Mouse (Mus musculus): Measurements from ENCODE around the gene Actl6b. TPM values are rescaled to one million over a fixed set of nuclear protein-coding genes. Genes with fewer than 3 reads are reported as not detected.

The Actl6b gene
- polyA plus RNA-seq (2015; fragmentation: Nextera tagmentation; extraction: Ambion mirVana): 4.4 TPM in 2 replicates

- Histone ChIP-seq H3K36me3 (ENCODE audit: control insufficient read depth, insufficient read depth, low read length) (no peaks in the 10 kb centered on the region), H3K9me3 (ENCODE audit: control insufficient read depth, low read length) (0 out of 2 replicates have a peak, but pooled peaks cover 3% of the 10 kb centered on the region), H3K9ac (ENCODE audit: low read depth, low read length) (no peak within 1 kb of the TSS), H3K4me3 (ENCODE audit: low read length) (peak within 1 kb of the TSS; percentile 11), H3K27ac (ENCODE audit: low read length) (no peak within 1 kb of the TSS), H3K4me2 (ENCODE audit: low read depth, low read length) (peak within 1 kb of the TSS; percentile 32), H3K27me3 (replicated peaks; ENCODE audit: control insufficient read depth, insufficient read depth, low read length) (peaks cover 11% of the 10 kb centered on the region), H3K4me1 (ENCODE audit: control insufficient read depth, insufficient read depth, low read length) (peaks cover 5% of the 10 kb centered on the region; the same call in 1 of the 2 replicates)
- WGBS: under 1% methylated on average over 36 of the region's 37 CpGs
- ATAC-seq: peak; percentile 60
Observed at GRCm38 (mm10) chr5:137553411-137553837, at the start of gene Actl6b. Gene Actl6b (plus strand): TSS chr5:137553517.

GRCm38 (mm10) chr5:137504041-137504440 lies 49.3 kb upstream of the Actl6b start:
- ATAC-seq: no peak
- H3K36me3 ChIP-seq (ENCODE audit: control insufficient read depth, insufficient read depth, low read length): no peaks in the 10 kb centered on the region
- H3K9ac ChIP-seq (ENCODE audit: low read depth, low read length): no peak overlapping the region
- peaks cover 14% of the 10 kb centered on the region for H3K4me1 ChIP-seq (ENCODE audit: control insufficient read depth, insufficient read depth, low read length)
- no peak overlapping the region for H3K27ac ChIP-seq (ENCODE audit: low read length)
- WGBS: 82% methylated on average over 6 of the region's 6 CpGs
- H3K4me3 ChIP-seq (ENCODE audit: low read length): no peak overlapping the region
- H3K27me3 ChIP-seq (replicated peaks; ENCODE audit: control insufficient read depth, insufficient read depth, low read length): no peaks in the 10 kb centered on the region
- H3K4me2 ChIP-seq (ENCODE audit: low read depth, low read length): no peak overlapping the region
- H3K9me3 ChIP-seq (ENCODE audit: control insufficient read depth, low read length): no peaks in the 10 kb centered on the region

- Histone ChIP-seq H3K27ac (ENCODE audit: low read length) (peak overlapping the region; percentile 78), H3K9me3 (ENCODE audit: control insufficient read depth, low read length) (no peaks in the 10 kb centered on the region), H3K36me3 (ENCODE audit: control insufficient read depth, insufficient read depth, low read length) (no peaks in the 10 kb centered on the region), H3K4me1 (ENCODE audit: control insufficient read depth, insufficient read depth, low read length) (peaks cover 27% of the 10 kb centered on the region), H3K9ac (ENCODE audit: low read depth, low read length) (peak overlapping the region; percentile 99), H3K4me2 (ENCODE audit: low read depth, low read length) (peak overlapping the region; percentile 60), H3K27me3 (replicated peaks; ENCODE audit: control insufficient read depth, insufficient read depth, low read length) (no peaks in the 10 kb centered on the region), H3K4me3 (ENCODE audit: low read length) (peak overlapping the region; percentile 95)
- 2% methylated on average over 27 of the region's 52 CpGs for WGBS
- peak; percentile 80 for ATAC-seq
Observed at GRCm38 (mm10) chr5:137510014-137510501, 43.3 kb upstream of the Actl6b start.

- ATAC-seq: peak; percentile 52
- no peaks in the 10 kb centered on the region for H3K27me3 ChIP-seq (replicated peaks; ENCODE audit: control insufficient read depth, insufficient read depth, low read length)
- H3K36me3 ChIP-seq (ENCODE audit: control insufficient read depth, insufficient read depth, low read length): no peaks in the 10 kb centered on the region
- H3K9ac ChIP-seq (ENCODE audit: low read depth, low read length): peak overlapping the region; percentile 99
- H3K4me1 ChIP-seq (ENCODE audit: control insufficient read depth, insufficient read depth, low read length): peaks cover 27% of the 10 kb centered on the region
- H3K4me2 ChIP-seq (ENCODE audit: low read depth, low read length): peak overlapping the region; percentile 87
- peak overlapping the region; percentile 95 for H3K4me3 ChIP-seq (ENCODE audit: low read length)
- H3K9me3 ChIP-seq (ENCODE audit: control insufficient read depth, low read length): no peaks in the 10 kb centered on the region
- under 1% methylated on average over 62 of the region's 83 CpGs for WGBS
- peak overlapping the region; percentile 78 for H3K27ac ChIP-seq (ENCODE audit: low read length)
Observed at GRCm38 (mm10) chr5:137510573-137511390, 42.5 kb upstream of the Actl6b start.

GRCm38 (mm10) chr5:137511706-137512105 lies 41.6 kb upstream of the Actl6b start:
- Histone ChIP-seq H3K4me2 (ENCODE audit: low read depth, low read length) (peak overlapping the region; percentile 87), H3K9ac (ENCODE audit: low read depth, low read length) (peak overlapping the region; percentile 99; the same call in 1 of the 2 replicates), H3K9me3 (ENCODE audit: control insufficient read depth, low read length) (no peaks in the 10 kb centered on the region), H3K27ac (ENCODE audit: low read length) (no peak overlapping the region), H3K4me3 (ENCODE audit: low read length) (peak overlapping the region; percentile 95), H3K27me3 (replicated peaks; ENCODE audit: control insufficient read depth, insufficient read depth, low read length) (no peaks in the 10 kb centered on the region), H3K4me1 (ENCODE audit: control insufficient read depth, insufficient read depth, low read length) (peaks cover 27% of the 10 kb centered on the region), H3K36me3 (ENCODE audit: control insufficient read depth, insufficient read depth, low read length) (no peaks in the 10 kb centered on the region)
- ATAC-seq: no peak
- 48% methylated on average over 3 of the region's 3 CpGs for WGBS

- Histone ChIP-seq H3K36me3 (ENCODE audit: control insufficient read depth, insufficient read depth, low read length) (no peaks in the 10 kb centered on the region), H3K9ac (ENCODE audit: low read depth, low read length) (peak overlapping the region; percentile 29; the same call in 1 of the 2 replicates), H3K4me2 (ENCODE audit: low read depth, low read length) (no peak overlapping the region), H3K9me3 (ENCODE audit: control insufficient read depth, low read length) (no peaks in the 10 kb centered on the region), H3K27ac (ENCODE audit: low read length) (no peak overlapping the region), H3K4me3 (ENCODE audit: low read length) (no peak overlapping the region), H3K4me1 (ENCODE audit: control insufficient read depth, insufficient read depth, low read length) (peaks cover 27% of the 10 kb centered on the region), H3K27me3 (replicated peaks; ENCODE audit: control insufficient read depth, insufficient read depth, low read length) (no peaks in the 10 kb centered on the region)
- 77% methylated on average over 11 of the region's 11 CpGs for WGBS
- ATAC-seq: no peak
Observed at GRCm38 (mm10) chr5:137512847-137513794, 40.2 kb upstream of the Actl6b start.

GRCm38 (mm10) chr5:137513951-137514721 lies 39.2 kb upstream of the Actl6b start:
- no peak overlapping the region for H3K4me2 ChIP-seq (ENCODE audit: low read depth, low read length)
- H3K9ac ChIP-seq (ENCODE audit: low read depth, low read length): no peak overlapping the region
- H3K36me3 ChIP-seq (ENCODE audit: control insufficient read depth, insufficient read depth, low read length): peaks cover 9% of the 10 kb centered on the region
- H3K27ac ChIP-seq (ENCODE audit: low read length): no peak overlapping the region
- no peak for ATAC-seq
- H3K4me1 ChIP-seq (ENCODE audit: control insufficient read depth, insufficient read depth, low read length): peaks cover 27% of the 10 kb centered on the region
- H3K27me3 ChIP-seq (replicated peaks; ENCODE audit: control insufficient read depth, insufficient read depth, low read length): no peaks in the 10 kb centered on the region
- no peak overlapping the region for H3K4me3 ChIP-seq (ENCODE audit: low read length)
- WGBS: 84% methylated on average over 12 of the region's 12 CpGs
- H3K9me3 ChIP-seq (ENCODE audit: control insufficient read depth, low read length): no peaks in the 10 kb centered on the region

- 85% methylated on average over 3 of the region's 3 CpGs for WGBS
- H3K9ac ChIP-seq (ENCODE audit: low read depth, low read length): no peak overlapping the region
Observed at GRCm38 (mm10) chr5:137514811-137515210, 38.5 kb upstream of the Actl6b start.

More at GRCm38 (mm10) chr5:137514811-137515210, 38.5 kb upstream of the Actl6b start:
- no peak overlapping the region for H3K4me2 ChIP-seq (ENCODE audit: low read depth, low read length)
- no peak overlapping the region for H3K27ac ChIP-seq (ENCODE audit: low read length)
- peaks cover 11% of the 10 kb centered on the region for H3K36me3 ChIP-seq (ENCODE audit: control insufficient read depth, insufficient read depth, low read length)
- ATAC-seq: no peak
- H3K9me3 ChIP-seq (ENCODE audit: control insufficient read depth, low read length): no peaks in the 10 kb centered on the region
- H3K4me3 ChIP-seq (ENCODE audit: low read length): no peak overlapping the region
- no peaks in the 10 kb centered on the region for H3K27me3 ChIP-seq (replicated peaks; ENCODE audit: control insufficient read depth, insufficient read depth, low read length)
- H3K4me1 ChIP-seq (ENCODE audit: control insufficient read depth, insufficient read depth, low read length): peaks cover 27% of the 10 kb centered on the region

Data from intestine, embryonic 16.5 days (tissue).